Mouse (Mus musculus) spleen, adult 18-20 months (tissue): ENCODE data around the gene Cnga1.
"Not testable (repeated sequence)": the region's sequence is repeated elsewhere in the genome, so short reads cannot be mapped to it uniquely, and the experiment has no call there.

ENCODE experiments used
- DNase-seq, 2 experiments: peaks; one replicate each; pipeline ENCODE4 v3.0.0; 2022; ENCODE audit warnings: mixed read lengths in 2 of 2

The Cnga1 gene

GRCm38 (mm10) chr5:72636576-72636975, 7.5 kb downstream of the Cnga1 start:
- DNase-seq, result no peak

DNA sequence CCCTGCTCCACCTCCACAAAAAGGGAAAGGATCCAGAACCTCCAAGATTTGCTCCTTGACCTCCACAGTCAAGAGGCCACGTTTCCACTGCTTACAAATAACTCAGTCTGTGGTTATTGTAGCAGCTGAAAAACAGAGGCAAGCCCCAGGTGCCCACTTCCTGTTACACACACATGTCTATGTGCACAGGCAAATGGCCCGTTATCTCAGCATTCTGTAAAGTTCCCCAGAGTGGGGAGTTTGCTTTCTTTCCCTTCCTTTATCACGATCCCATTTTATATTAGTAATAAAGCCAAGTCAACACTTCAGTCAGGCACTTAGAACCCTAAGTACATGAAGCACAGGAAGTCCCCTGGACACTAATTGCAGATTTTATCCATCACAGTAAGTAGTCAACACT, 8.0 kb downstream of the Cnga1 start:
- peak; percentile 7 for DNase-seq

DNA sequence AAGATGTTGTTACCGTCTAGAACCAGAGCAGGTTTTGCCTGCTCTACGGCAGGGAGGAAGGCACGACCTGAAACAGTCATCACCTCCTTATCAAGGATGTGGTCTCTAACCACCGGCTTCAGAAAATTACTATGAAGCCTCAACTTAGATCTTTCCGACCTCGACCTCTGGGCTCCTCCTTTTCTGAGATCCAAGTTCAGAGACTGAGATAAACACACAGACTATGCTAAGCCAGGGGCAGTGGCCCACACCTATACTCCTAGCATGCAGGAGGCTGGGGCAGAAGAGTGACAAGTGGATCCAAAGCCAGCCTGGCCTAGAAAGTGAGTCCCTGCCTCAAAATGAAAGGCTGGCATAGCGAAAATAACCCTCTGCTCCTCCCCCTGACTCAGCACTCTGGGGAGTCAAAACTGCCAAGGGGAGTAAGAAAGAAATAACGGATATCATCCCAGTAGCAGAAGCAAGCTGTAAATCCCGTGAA, 9.2 kb downstream of the Cnga1 start:
- peak; percentile 6 to 10 for DNase-seq

DNA sequence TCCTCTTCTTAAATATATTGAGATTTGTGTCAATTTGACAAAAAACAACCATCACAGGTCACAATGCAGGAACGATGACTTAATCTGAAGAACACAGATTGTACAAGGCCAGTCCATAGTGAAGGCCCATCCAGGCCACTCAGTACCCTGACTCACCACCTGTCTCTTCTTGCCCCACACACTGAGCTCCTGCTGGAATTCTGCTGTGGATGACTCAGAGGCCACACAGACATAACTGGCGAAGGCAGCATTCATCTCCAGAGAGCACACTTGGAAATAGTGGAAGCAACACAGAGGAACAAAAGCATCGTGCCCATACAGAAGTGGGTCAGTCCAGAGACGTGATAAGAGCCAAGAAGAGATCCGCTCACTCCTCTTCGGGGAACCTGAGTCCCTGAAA, 14.0 kb downstream of the Cnga1 start:
- no peak for DNase-seq

- no peak for DNase-seq
Measured at GRCm38 (mm10) chr5:72621022-72621421, 23.1 kb downstream of the Cnga1 start.

DNA sequence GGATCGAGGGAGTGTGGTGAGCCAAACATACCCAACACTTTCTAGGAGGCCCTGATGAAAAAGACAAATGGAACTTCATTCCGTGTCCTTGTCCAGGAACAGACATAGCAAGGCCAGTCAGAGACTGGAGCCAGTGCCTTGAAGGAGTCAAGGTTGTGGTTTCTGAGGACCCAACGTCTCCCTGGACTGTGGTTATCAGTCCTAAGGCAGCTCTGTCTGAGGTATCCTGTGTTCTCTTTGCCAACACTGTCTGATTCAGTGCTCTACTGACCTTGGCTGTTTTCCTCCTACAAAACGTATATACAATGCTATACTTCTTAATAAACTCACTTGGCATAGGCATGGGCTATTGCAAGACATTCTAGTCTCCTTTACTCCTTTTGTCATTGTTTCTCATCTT, 26.7 kb downstream of the Cnga1 start:
- no peak for DNase-seq

DNA sequence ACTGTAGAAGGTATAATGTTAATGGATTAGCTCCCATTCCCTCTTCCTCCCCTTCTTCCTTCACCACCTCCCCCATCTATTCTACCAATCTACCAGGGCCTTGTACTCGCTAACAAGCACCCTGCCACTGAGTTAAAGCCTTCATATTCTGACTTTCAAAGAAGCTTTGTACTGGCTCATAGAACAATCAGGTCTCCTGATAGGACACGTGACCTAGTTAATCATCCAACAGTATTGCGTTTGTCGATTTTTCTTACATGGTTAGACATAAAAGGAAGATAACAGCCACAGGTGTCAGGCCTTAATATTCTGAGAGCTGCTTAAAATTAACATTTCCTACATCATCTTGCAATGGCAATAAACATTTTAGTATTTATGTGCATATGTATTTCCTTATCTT, 40.9 kb downstream of the Cnga1 start:
- DNase-seq, result no peak

GRCm38 (mm10) chr5:72601006-72601405, 43.1 kb downstream of the Cnga1 start:
- DNase-seq, result peak in 1 of 2 experiments; percentile 42

GRCm38 (mm10) chr5:72587192-72587681, 56.8 kb downstream of the Cnga1 start, which contains the start of gene Gm5868:
Gene Gm5868 (minus strand): TSS chr5:72587551.
- DNase-seq, result no peak

- DNase-seq, result not testable (repeated sequence)
Measured at GRCm38 (mm10) chr5:72586667-72587191, 57.3 kb downstream of the Cnga1 start.

- DNase-seq, result not testable (repeated sequence)
Measured at GRCm38 (mm10) chr5:72586122-72586521, 58.0 kb downstream of the Cnga1 start.

- DNase-seq, result not testable (repeated sequence)
Measured at GRCm38 (mm10) chr5:72580970-72581332, 63.1 kb downstream of the Cnga1 start, which contains the start of gene Zar1. Gene Zar1 (minus strand): TSS chr5:72581254.

DNA sequence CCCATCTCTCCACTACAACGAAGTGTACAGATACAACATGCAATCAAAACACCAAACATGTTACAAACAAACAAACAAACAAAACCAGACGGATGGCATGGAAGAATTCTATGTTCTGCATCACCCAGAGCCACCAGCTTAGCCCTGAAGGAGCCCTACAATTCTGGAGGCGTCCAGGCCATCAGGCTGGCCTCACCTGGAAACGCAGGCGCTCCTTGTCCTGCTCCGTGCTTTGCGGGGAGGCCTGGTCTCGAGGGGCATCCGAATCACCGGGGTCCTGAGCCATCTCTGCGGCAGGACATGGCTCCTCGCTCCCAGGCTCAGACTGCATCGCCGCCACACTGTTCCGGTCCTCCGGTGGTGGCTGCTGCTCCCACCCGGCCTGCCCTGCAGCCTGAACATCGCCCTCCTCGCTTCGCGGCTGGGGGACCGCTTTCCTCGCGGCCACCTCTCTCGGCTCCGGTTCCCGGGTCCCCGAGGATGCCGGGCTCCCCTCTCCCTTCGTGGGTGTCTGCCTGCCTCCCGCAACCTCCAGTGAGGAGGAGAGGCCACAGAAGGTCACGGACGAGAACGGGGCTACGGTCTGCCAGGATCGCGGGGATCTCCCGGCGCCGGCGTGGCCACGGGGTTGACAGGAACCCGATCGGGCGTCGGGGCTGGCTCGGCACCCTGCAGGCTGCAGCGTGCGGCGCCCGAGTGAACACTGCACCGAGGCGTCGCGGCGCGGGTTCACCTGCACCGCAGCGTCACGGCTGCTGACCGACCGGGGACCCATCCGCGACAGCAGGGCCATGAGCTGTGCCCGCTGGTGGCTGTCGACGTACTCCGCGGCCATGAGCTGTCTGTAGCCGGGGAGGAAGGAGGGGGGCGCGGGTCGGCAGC, 63.7 kb downstream of the Cnga1 start:
- not testable (repeated sequence) for DNase-seq

GRCm38 (mm10) chr5:72579599-72579998, 64.5 kb downstream of the Cnga1 start:
- not testable (repeated sequence) for DNase-seq

DNA sequence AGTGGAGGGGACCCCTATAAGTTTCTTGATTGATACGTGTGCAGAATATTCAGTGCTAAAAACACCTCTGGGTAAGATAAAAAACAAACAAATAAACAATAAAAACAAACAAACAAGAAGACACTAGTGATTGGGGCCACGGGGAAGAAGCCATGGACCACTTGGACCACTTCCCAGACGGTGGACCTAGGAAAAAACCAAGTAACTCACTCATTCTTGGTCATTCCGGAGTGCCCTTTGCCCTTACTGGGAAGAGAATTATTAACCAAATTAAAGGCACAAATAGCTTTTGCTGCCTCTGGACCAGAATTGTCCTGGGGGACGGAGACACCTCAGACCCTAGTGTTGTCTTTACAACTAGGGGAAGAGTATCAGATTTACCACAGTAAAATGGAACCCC, 78.5 kb downstream of the Cnga1 start:
- DNase-seq, result no peak

DNA sequence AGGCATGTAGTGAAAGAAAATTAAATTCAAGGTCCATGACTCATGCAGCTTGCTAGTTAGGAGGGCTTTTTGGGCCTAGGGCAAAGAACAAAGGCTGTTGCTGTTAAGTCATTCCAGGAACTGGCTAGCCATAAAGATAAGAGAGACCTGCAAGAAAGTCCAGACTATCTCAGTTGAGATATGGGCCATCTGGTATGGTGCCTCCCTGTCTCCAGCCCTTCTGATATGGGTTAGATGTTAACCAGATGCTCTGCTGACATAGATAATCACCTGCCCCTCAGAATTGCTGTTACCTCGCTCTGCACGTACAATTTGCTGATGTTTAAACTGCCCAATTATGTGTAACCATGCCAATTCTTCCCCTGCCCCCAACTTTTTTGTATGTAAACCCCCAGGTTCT, 80.9 kb downstream of the Cnga1 start:
- DNase-seq, result not testable (repeated sequence)

DNA sequence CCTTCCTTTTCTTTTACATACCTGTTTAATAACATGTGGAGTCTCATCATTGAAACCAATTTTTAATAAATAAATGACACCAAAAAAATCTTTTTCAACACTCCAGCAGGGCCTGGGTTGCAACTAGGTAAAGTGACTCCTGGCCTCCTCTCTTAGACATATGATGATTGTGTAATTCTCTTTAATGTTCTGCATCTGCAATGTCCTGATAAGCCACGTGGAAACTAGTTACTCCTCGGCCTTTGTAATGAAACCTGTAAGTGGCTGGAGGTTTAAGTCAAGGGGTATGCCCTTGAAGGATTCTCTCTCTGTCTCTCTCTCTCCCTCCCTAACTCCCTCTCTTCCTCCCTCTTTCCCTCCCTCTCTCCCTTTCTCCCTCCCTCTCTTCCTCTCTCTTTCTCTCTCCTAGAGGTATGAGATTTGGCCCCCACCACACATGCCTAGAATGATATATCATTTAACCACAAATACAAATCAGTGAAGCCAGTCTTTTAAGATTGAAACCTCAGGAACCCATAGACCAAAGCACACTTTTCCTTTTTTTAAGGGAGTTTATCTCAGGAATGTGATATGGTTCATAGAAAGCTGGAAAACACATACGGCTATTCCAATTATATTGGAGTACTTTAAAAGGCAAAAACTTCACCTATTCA, 83.0 kb downstream of the Cnga1 start:
- no peak for DNase-seq

DNA sequence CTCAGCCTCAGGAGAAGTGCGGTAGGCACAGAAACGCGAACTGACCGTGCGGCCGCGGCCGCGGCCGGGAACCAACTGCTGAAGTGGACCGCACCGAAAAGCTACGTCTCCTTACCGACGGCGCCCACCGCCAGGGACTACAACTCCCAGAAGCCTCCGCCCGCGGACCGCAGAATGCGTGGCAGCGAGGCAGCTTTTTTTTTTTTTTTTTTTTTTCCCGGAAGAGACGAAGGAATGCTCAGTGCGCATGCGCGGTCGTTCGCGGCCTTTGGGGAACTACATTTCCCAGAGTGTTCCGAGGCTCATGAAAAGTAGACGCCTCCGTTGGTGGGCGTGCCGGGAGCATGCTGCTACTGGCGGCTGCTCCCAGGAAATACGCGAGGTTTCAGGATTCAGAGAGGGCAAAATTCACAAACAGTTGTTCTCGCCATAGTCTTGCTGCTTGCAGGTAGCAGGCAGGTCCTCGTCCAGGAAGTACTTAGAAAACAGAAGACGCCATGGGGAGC, 84.5 kb downstream of the Cnga1 start, which contains the start of gene Nfxl1:
Gene Nfxl1, minus strand, starts transcription at position 141 of the 506 bp plus-strand sequence.
- DNase-seq, result peak; percentile 90 to 92

GRCm38 (mm10) chr5:72558716-72559526, 85.2 kb downstream of the Cnga1 start:
- DNase-seq, result no peak

DNA sequence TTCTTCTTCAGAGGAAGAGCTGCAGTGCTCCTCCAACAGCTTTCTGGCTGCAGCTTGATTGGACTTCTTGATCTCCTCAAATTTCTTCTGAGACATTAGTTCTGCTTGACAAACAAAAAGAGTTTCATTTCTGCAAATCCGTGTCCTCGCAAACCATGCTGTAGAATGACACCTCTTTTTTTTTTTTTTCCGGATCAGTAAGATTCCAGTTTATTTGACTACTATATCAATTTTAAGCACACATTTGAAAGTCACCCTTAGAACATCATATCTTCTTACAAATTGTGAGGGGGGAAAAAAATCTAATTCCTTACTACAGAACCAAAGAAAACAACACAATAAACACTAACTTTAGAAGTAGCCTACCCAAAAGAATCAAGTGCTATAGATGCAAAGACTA, 87.8 kb downstream of the Cnga1 start:
- no peak for DNase-seq
